Mouse (Mus musculus): ENCODE results near the gene Psmf1. TPM values are rescaled to one million over a fixed set of nuclear protein-coding genes. Genes with fewer than 3 reads are reported as not detected.

Psmf1 gene
- 18.2 and 19.1 TPM in 2 replicates for total RNA-seq (2023)

DNA sequence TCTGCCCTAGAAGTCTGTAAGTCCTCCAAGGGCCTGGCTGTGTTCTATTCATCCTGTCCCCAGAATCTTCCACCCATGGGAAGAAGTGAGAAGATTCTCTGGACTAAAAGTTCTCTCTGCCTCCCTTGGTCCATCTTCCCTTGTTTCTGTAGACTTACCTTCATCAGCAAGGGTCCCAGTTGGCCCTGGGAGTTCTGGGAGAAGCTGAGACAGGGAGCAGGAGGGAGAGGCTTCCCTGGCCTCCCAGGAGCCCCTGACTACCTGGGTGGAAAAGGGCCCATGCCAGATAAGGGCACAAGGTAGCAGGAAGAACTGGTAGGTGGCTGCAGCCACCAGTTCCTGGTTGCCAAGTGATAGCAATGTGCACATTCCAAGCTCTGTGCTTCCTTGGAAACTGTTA lies at the start of gene Psmf1:
Gene Psmf1, minus strand, starts transcription at position 342 of the 400 bp plus-strand sequence.

GRCm38 (mm10) chr2:151701231-151702145 lies 42.5 kb downstream of the Psmf1 start, which contains the start of gene Tmem74b:
Gene Tmem74b (plus strand): TSS chr2:151702008.

GRCm38 (mm10) chr2:151668433-151668832 lies 75.6 kb downstream of the Psmf1 start, which contains the start of gene Rad21l:
Gene Rad21l (minus strand): TSS chr2:151668533.

Other genes starting within 250 kb of the Psmf1 start
- 27.9 and 32.8 TPM in 2 replicates for gene Fkbp1a, start 201.7 kb downstream of the Psmf1 start, total RNA-seq (2023)
- not detected in 2 replicates for gene Sdcbp2, start 171.6 kb downstream of the Psmf1 start, total RNA-seq (2023)
- 5.3 and 5.5 TPM in 2 replicates for gene Snph, start 111.6 kb downstream of the Psmf1 start, total RNA-seq (2023)
- gene Rad21l, start 75.7 kb downstream of the Psmf1 start, total RNA-seq (2023) = not detected in 2 replicates
- gene Tmem74b, start 42.2 kb downstream of the Psmf1 start, total RNA-seq (2023) = not detected in 2 replicates
- not detected in 2 replicates for gene Rspo4, start 98.7 kb upstream of the Psmf1 start, total RNA-seq (2023)
- gene Angpt4, start 167.0 kb upstream of the Psmf1 start, total RNA-seq (2023) = not detected in 2 replicates
- 28.0 and 37.0 TPM in 2 replicates for gene Fam110a, start 236.0 kb upstream of the Psmf1 start, total RNA-seq (2023)

All from neutrophil, adult 65 days (primary cell).